16 mouse cellular contexts compared by ENCODE assay signal in genomic region chr13:31004995-31005394, GRCm38 (mm10). TPM values are rescaled to one million over a fixed set of nuclear protein-coding genes. Genes with fewer than 3 reads are reported as not detected.
A peak's percentile ranks its signal among the peaks of the same experiment; 100 is the strongest.
DNase-seq lines count a peak whose midpoint lies in the region; ATAC-seq lines count a peak whose summit lies in the region.
"Had no signal": no experiment of that assay in that cellular context is flagged by ENCODE, and none has a peak within 500 bp of the region (broad histone marks: within the 10 kb centered on the region; RNA-seq: fewer than 3 reads in every experiment).

No protein-coding gene starts in this region.

- WGBS in embryonic facial prominence, embryonic 12.5 days = 55% methylated on average over 4 of the region's 4 CpGs
- 67% methylated on average over 4 of the region's 4 CpGs for WGBS in embryonic facial prominence, embryonic 10.5 days
- 51% methylated on average over 4 of the region's 4 CpGs for WGBS in lung, embryonic 16.5 days
- WGBS in intestine, embryonic 16.5 days = 59% methylated on average over 4 of the region's 4 CpGs
- 50% methylated on average over 4 of the region's 4 CpGs for WGBS in stomach, embryonic 16.5 days
- WGBS in forebrain, embryonic 16.5 days = 78% methylated on average over 4 of the region's 4 CpGs

- no peak for ATAC-seq in embryonic facial prominence, embryonic 12.5 days (ENCODE audit: insufficient number of reproducible peaks, insufficient read depth, low FRiP score, low TSS enrichment)
- no peak for ATAC-seq in lung, embryonic 16.5 days (ENCODE audit: low read depth)
- ATAC-seq in intestine, embryonic 16.5 days = no peak
- ATAC-seq in stomach, embryonic 16.5 days (ENCODE audit: insufficient read depth, low FRiP score) = no peak; the same call in 1 of the 2 replicates
- ATAC-seq in forebrain, embryonic 16.5 days = no peak
- ATAC-seq: inflammation-experienced regulatory T-cells, adult 6 months; Patski had no signal

- no peak overlapping the region for H3K4me3 ChIP-seq in embryonic facial prominence, embryonic 12.5 days
- no peak overlapping the region; the same call in 1 of the 2 replicates for H3K4me3 ChIP-seq in embryonic facial prominence, embryonic 10.5 days
- H3K4me3 ChIP-seq in lung, embryonic 16.5 days (ENCODE audit: low read length) = no peak overlapping the region
- H3K4me3 ChIP-seq in intestine, embryonic 16.5 days (ENCODE audit: low read length) = peak overlapping the region; percentile 22
- H3K4me3 ChIP-seq in stomach, embryonic 16.5 days (replicated peaks; ENCODE audit: low read length) = peak overlapping the region; percentile 18
- no peak overlapping the region for H3K4me3 ChIP-seq in forebrain, embryonic 16.5 days (replicated peaks; ENCODE audit: low read length)
- H3K4me3 ChIP-seq: limb, embryonic 12.5 days; neural tube, embryonic 15.5 days had no signal

- no peak overlapping the region for H3K9ac ChIP-seq in embryonic facial prominence, embryonic 12.5 days
- peak overlapping the region; percentile 3; the same call in 1 of the 2 replicates for H3K9ac ChIP-seq in lung, embryonic 16.5 days (ENCODE audit: low read length)
- no peak overlapping the region for H3K9ac ChIP-seq in intestine, embryonic 16.5 days (ENCODE audit: low read depth, low read length)
- H3K9ac ChIP-seq in stomach, embryonic 16.5 days (ENCODE audit: low read length) = no peak overlapping the region
- no peak overlapping the region for H3K9ac ChIP-seq in forebrain, embryonic 16.5 days (replicated peaks; ENCODE audit: low read depth, low read length)
- H3K9ac ChIP-seq: neural tube, embryonic 15.5 days had no signal

- H3K27me3 ChIP-seq in embryonic facial prominence, embryonic 12.5 days = no peaks in the 10 kb centered on the region
- no peaks in the 10 kb centered on the region for H3K27me3 ChIP-seq in embryonic facial prominence, embryonic 10.5 days (replicated peaks; ENCODE audit: low read depth, poor library complexity, severe bottlenecking)
- no peaks in the 10 kb centered on the region for H3K27me3 ChIP-seq in lung, embryonic 16.5 days (ENCODE audit: control insufficient read depth, insufficient read depth, low read depth, low read length)
- no peaks in the 10 kb centered on the region for H3K27me3 ChIP-seq in intestine, embryonic 16.5 days (replicated peaks; ENCODE audit: control insufficient read depth, insufficient read depth, low read length)
- H3K27me3 ChIP-seq in stomach, embryonic 16.5 days (ENCODE audit: control insufficient read depth, insufficient read depth, low read length) = no peaks in the 10 kb centered on the region
- H3K27me3 ChIP-seq in forebrain, embryonic 16.5 days (replicated peaks; ENCODE audit: control insufficient read depth, insufficient read depth, low read length) = no peaks in the 10 kb centered on the region
- H3K27me3 ChIP-seq: neural tube, embryonic 15.5 days had no signal

- no peak for DNase-seq in embryonic facial prominence, embryonic 10.5 days (ENCODE audit: low spot score)
- DNase-seq in lung, postnatal 4 days = no peak
- no peak for DNase-seq in layer of hippocampus, adult 9-11 months
- DNase-seq: cerebellum, adult 2 months; heart, postnatal 4 days; kidney, postnatal 36 days; thymus, postnatal 14 days had no signal

- H3K4me2 ChIP-seq in embryonic facial prominence, embryonic 12.5 days (replicated peaks) = peak overlapping the region; percentile 31; the same call in 1 of the 2 replicates
- peak overlapping the region; percentile 49 for H3K4me2 ChIP-seq in lung, embryonic 16.5 days (ENCODE audit: low read depth, low read length)
- peak overlapping the region; percentile 37 for H3K4me2 ChIP-seq in intestine, embryonic 16.5 days (ENCODE audit: low read depth, low read length)
- H3K4me2 ChIP-seq in stomach, embryonic 16.5 days (ENCODE audit: low read depth, low read length) = peak overlapping the region; percentile 40
- no peak overlapping the region for H3K4me2 ChIP-seq in forebrain, embryonic 16.5 days (ENCODE audit: low read length)
- H3K4me2 ChIP-seq: neural tube, embryonic 15.5 days had no signal

- no peaks in the 10 kb centered on the region for H3K36me3 ChIP-seq in embryonic facial prominence, embryonic 12.5 days
- no peaks in the 10 kb centered on the region for H3K36me3 ChIP-seq in embryonic facial prominence, embryonic 10.5 days (replicated peaks)
- H3K36me3 ChIP-seq in lung, embryonic 16.5 days (ENCODE audit: control insufficient read depth, insufficient read depth, low read length) = no peaks in the 10 kb centered on the region
- no peaks in the 10 kb centered on the region for H3K36me3 ChIP-seq in intestine, embryonic 16.5 days (ENCODE audit: control insufficient read depth, insufficient read depth, low read length)
- H3K36me3 ChIP-seq in stomach, embryonic 16.5 days (ENCODE audit: control insufficient read depth, insufficient read depth, low read length) = no peaks in the 10 kb centered on the region
- H3K36me3 ChIP-seq in forebrain, embryonic 16.5 days (ENCODE audit: control insufficient read depth, insufficient read depth) = no peaks in the 10 kb centered on the region
- H3K36me3 ChIP-seq: limb, embryonic 12.5 days; neural tube, embryonic 15.5 days had no signal

- no peak overlapping the region for H3K27ac ChIP-seq in embryonic facial prominence, embryonic 12.5 days
- no peak overlapping the region for H3K27ac ChIP-seq in embryonic facial prominence, embryonic 10.5 days (replicated peaks)
- H3K27ac ChIP-seq in lung, embryonic 16.5 days (ENCODE audit: low read length) = no peak overlapping the region
- no peak overlapping the region for H3K27ac ChIP-seq in intestine, embryonic 16.5 days (ENCODE audit: low read length)
- no peak overlapping the region for H3K27ac ChIP-seq in stomach, embryonic 16.5 days (ENCODE audit: low read length)
- no peak overlapping the region for H3K27ac ChIP-seq in forebrain, embryonic 16.5 days (ENCODE audit: low read length)
- H3K27ac ChIP-seq: limb, embryonic 12.5 days; neural tube, embryonic 15.5 days had no signal

- no peaks in the 10 kb centered on the region for H3K9me3 ChIP-seq in embryonic facial prominence, embryonic 12.5 days
- no peaks in the 10 kb centered on the region for H3K9me3 ChIP-seq in embryonic facial prominence, embryonic 10.5 days
- no peaks in the 10 kb centered on the region for H3K9me3 ChIP-seq in lung, embryonic 16.5 days (ENCODE audit: control insufficient read depth, low read length)
- H3K9me3 ChIP-seq in intestine, embryonic 16.5 days (ENCODE audit: control insufficient read depth, low read length) = no peaks in the 10 kb centered on the region
- no peaks in the 10 kb centered on the region for H3K9me3 ChIP-seq in stomach, embryonic 16.5 days (replicated peaks; ENCODE audit: control insufficient read depth, low read length)
- no peaks in the 10 kb centered on the region for H3K9me3 ChIP-seq in forebrain, embryonic 16.5 days (ENCODE audit: control insufficient read depth, low read length)
- H3K9me3 ChIP-seq: limb, embryonic 12.5 days; neural tube, embryonic 15.5 days had no signal

- peaks cover 8% of the 10 kb centered on the region; the same call in 1 of the 2 replicates for H3K4me1 ChIP-seq in embryonic facial prominence, embryonic 12.5 days
- peaks cover 12% of the 10 kb centered on the region for H3K4me1 ChIP-seq in embryonic facial prominence, embryonic 10.5 days
- peaks cover 4% of the 10 kb centered on the region; the same call in 1 of the 2 replicates for H3K4me1 ChIP-seq in lung, embryonic 16.5 days (replicated peaks; ENCODE audit: control insufficient read depth, insufficient read depth, low read length)
- no peaks in the 10 kb centered on the region for H3K4me1 ChIP-seq in intestine, embryonic 16.5 days (ENCODE audit: control insufficient read depth, insufficient read depth, low read length)
- no peaks in the 10 kb centered on the region for H3K4me1 ChIP-seq in stomach, embryonic 16.5 days (ENCODE audit: control insufficient read depth, insufficient read depth, low read length)
- H3K4me1 ChIP-seq in forebrain, embryonic 16.5 days (replicated peaks; ENCODE audit: control insufficient read depth, insufficient read depth, low read length) = no peaks in the 10 kb centered on the region
- H3K4me1 ChIP-seq: neural tube, embryonic 15.5 days had no signal

RNA-seq across cellular contexts. Expression of gene Gm5447, which starts 31.0 kb away (rescaled TPM):
- 0.17 and 0.27 TPM in 2 replicates for polyA plus RNA-seq in embryonic facial prominence, embryonic 12.5 days (2016; fragmentation: Nextera tagmentation; extraction: Ambion mirVana)
- polyA plus RNA-seq in embryonic facial prominence, embryonic 10.5 days (2016; fragmentation: Nextera tagmentation; extraction: Ambion mirVana) = 0.14 and 0.19 TPM in 2 replicates
- 0.11 and 0.21 TPM in 2 replicates for polyA plus RNA-seq in lung, embryonic 16.5 days (2015; fragmentation: Nextera tagmentation; extraction: Ambion mirVana)
- 0.20 TPM in 1 of 2 replicates, not detected in the other for polyA plus RNA-seq in intestine, embryonic 16.5 days (2015; fragmentation: Nextera tagmentation; extraction: Ambion mirVana)
- polyA plus RNA-seq in stomach, embryonic 16.5 days (2015; fragmentation: Nextera tagmentation; extraction: Ambion mirVana) = 0.08 TPM in 1 of 2 replicates, not detected in the other
- 0.15 TPM in 1 of 2 replicates, not detected in the other for polyA plus RNA-seq in forebrain, embryonic 16.5 days (2015; fragmentation: Nextera tagmentation; extraction: Ambion mirVana)
- polyA plus RNA-seq: cerebellum, adult 2 months; inflammation-experienced regulatory T-cells, adult 6 months; neural tube, embryonic 15.5 days had no signal

RNA-seq across cellular contexts. Expression of gene Exoc2, which starts 31.1 kb away (rescaled TPM):
- polyA plus RNA-seq in embryonic facial prominence, embryonic 12.5 days (2016; fragmentation: Nextera tagmentation; extraction: Ambion mirVana) = 40.8 and 41.5 TPM in 2 replicates
- polyA plus RNA-seq in embryonic facial prominence, embryonic 10.5 days (2016; fragmentation: Nextera tagmentation; extraction: Ambion mirVana) = 37.4 and 38.7 TPM in 2 replicates
- 34.8 and 37.1 TPM in 2 replicates for polyA plus RNA-seq in lung, embryonic 16.5 days (2015; fragmentation: Nextera tagmentation; extraction: Ambion mirVana)
- 21.4 and 22.1 TPM in 2 replicates for polyA plus RNA-seq in intestine, embryonic 16.5 days (2015; fragmentation: Nextera tagmentation; extraction: Ambion mirVana)
- 28.8 and 29.1 TPM in 2 replicates for polyA plus RNA-seq in stomach, embryonic 16.5 days (2015; fragmentation: Nextera tagmentation; extraction: Ambion mirVana)
- 63.0 and 64.5 TPM in 2 replicates for polyA plus RNA-seq in forebrain, embryonic 16.5 days (2015; fragmentation: Nextera tagmentation; extraction: Ambion mirVana)

RNA-seq across cellular contexts. Expression of gene Hus1b, which starts 57.4 kb away (rescaled TPM):
- 0.14 TPM in 1 of 2 replicates, not detected in the other for polyA plus RNA-seq in embryonic facial prominence, embryonic 12.5 days (2016; fragmentation: Nextera tagmentation; extraction: Ambion mirVana)
- 0.32 TPM in 1 of 2 replicates, not detected in the other for polyA plus RNA-seq in embryonic facial prominence, embryonic 10.5 days (2016; fragmentation: Nextera tagmentation; extraction: Ambion mirVana)
- not detected in 2 replicates for polyA plus RNA-seq in lung, embryonic 16.5 days (2015; fragmentation: Nextera tagmentation; extraction: Ambion mirVana)
- polyA plus RNA-seq in intestine, embryonic 16.5 days (2015; fragmentation: Nextera tagmentation; extraction: Ambion mirVana) = 0.11 TPM in 1 of 2 replicates, not detected in the other
- polyA plus RNA-seq in stomach, embryonic 16.5 days (2015; fragmentation: Nextera tagmentation; extraction: Ambion mirVana) = not detected in 2 replicates
- polyA plus RNA-seq in forebrain, embryonic 16.5 days (2015; fragmentation: Nextera tagmentation; extraction: Ambion mirVana) = not detected in 2 replicates
- polyA plus RNA-seq: limb, embryonic 12.5 days; neural tube, embryonic 15.5 days; Patski had no signal

Comparison
In these comparisons a context has a peak if more than half of its experiments do, and no peak if none do; other contexts are left out.
1. H3K4me3 ChIP-seq: peak in intestine, embryonic 16.5 days (single experiment) and stomach, embryonic 16.5 days (single experiment); none in embryonic facial prominence, embryonic 12.5 days (single experiment), embryonic facial prominence, embryonic 10.5 days (single experiment), lung, embryonic 16.5 days (single experiment) and forebrain, embryonic 16.5 days (single experiment).